Comparison of ENCODE assay signal across 14 mouse cellular contexts in the genomic region with DNA sequence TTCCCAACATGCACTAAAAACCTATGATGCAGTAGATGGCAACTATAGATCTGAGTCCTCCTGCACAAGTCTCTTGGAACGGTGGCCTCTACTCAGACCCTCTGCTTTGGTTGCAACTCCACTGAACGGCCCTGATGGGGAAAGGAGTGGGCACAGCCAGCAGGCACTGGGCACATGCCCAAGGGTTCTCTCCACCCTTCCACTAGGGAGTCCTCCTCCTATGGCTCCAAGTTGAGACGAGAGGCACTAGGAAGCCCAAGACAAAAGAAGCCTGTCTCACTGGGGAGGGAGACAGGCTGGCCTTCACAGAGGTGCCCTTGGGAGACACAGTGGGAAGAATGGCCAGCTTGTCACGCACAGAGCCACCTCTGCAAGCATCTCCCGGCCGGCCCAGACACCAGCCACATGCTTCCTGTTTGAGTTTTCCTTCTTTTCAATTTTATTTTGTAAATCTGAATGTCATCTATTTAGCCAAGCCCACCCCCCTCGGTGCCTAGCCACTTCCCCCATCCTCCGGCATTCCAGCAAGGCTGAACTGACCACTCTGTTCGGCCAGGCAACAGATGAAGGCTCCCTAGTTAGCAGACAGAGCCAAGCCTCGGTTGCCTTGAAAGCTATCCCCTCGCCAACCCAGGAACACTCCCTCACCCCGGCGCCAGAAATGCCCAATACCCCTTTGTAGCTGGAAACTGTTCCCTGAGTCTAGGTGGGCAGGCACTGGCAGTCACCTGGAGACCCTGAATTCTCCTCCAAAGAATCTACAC. TPM values are rescaled to one million over a fixed set of nuclear protein-coding genes. Genes with fewer than 3 reads are reported as not detected.
A peak's percentile ranks its signal among the peaks of the same experiment; 100 is the strongest.
DNase-seq lines count a peak whose midpoint lies in the region; TF ChIP-seq lines count a peak whose summit lies in the region.
"Had no signal": no experiment of that assay in that cellular context is flagged by ENCODE, and none has a peak within 500 bp of the region (broad histone marks: within the 10 kb centered on the region; RNA-seq: fewer than 3 reads in every experiment).

No protein-coding gene starts in this region.

- no peak overlapping the region for H3K4me3 ChIP-seq in heart, embryonic 10.5 days
- no peak overlapping the region for H3K4me3 ChIP-seq in spleen, adult 2 months (ENCODE audit: extremely low read depth, insufficient read depth, insufficient read length)
- H3K4me3 ChIP-seq: erythroblast, embryonic 14.5 days; liver, embryonic 12.5 days had no signal

- TF ChIP-seq POLR2A in spleen, adult 2 months (IDR thresholded peaks at IDR 0.05; ENCODE audit: low read depth, low read length) = no peak

- H3K36me3 ChIP-seq in heart, embryonic 10.5 days = 0 out of 2 replicates have a peak, but pooled peaks cover 2% of the 10 kb centered on the region
- peaks cover 3% of the 10 kb centered on the region; the same call in 1 of the 2 replicates for H3K36me3 ChIP-seq in spleen, adult 2 months (ENCODE audit: control insufficient read depth, insufficient read depth, low read length)
- H3K36me3 ChIP-seq: G1E had no signal

- no peaks in the 10 kb centered on the region for H3K27me3 ChIP-seq in heart, embryonic 10.5 days (ENCODE audit: insufficient read depth, poor library complexity, severe bottlenecking)
- no peaks in the 10 kb centered on the region for H3K27me3 ChIP-seq in spleen, adult 2 months (ENCODE audit: control insufficient read depth, insufficient read depth, low read length)
- H3K27me3 ChIP-seq: liver, embryonic 12.5 days had no signal

- peaks cover 74% of the 10 kb centered on the region for H3K4me1 ChIP-seq in heart, embryonic 10.5 days
- peaks cover 22% of the 10 kb centered on the region for H3K4me1 ChIP-seq in spleen, adult 2 months (ENCODE audit: control insufficient read depth, insufficient read depth, insufficient read length)

- intact Hi-C loops in heart, postnatal 10 days (cut with DNase I) = no loop called here
- intact Hi-C loops in left cerebral cortex, postnatal 4 days (cut with DNase I) = no loop called here

- H3K27ac ChIP-seq in heart, embryonic 10.5 days = peak overlapping the region; percentile 71
- H3K27ac ChIP-seq in spleen, adult 2 months (ENCODE audit: insufficient read depth, low read length) = 0 out of 2 replicates have a peak overlapping the region, but pooled peaks have one; percentile 3

- DNase-seq in heart, embryonic 10.5 days (ENCODE audit: low spot score) = no peak
- DNase-seq in heart, postnatal 10 days = no peak
- DNase-seq in left cerebral cortex, postnatal 4 days = peak; percentile 63
- no peak for DNase-seq in left cerebral cortex, adult 18-20 months (ENCODE audit: low spot score in 2 of 2)
- no peak for DNase-seq in spleen, adult 2 months (ENCODE audit: low read depth in 1 of 2, low spot score in 2 of 2)
- no peak for DNase-seq in spleen, postnatal 14 days (ENCODE audit: low spot score in 2 of 2)
- peak; percentile 19 for DNase-seq in testis, postnatal 14 days (ENCODE audit: low spot score)
- no peak for DNase-seq in layer of hippocampus, adult 9-11 months
- DNase-seq: adrenal gland, adult 2 months; cerebellum, adult 11-12 months; lung, postnatal 10 days had no signal

- TF ChIP-seq CTCF in spleen, adult 2 months (IDR thresholded peaks at IDR 0.05; ENCODE audit: extremely low read depth, insufficient read depth, insufficient read length, insufficient replicate concordance) = no peak

- 62% methylated on average over 13 of the region's 13 CpGs for WGBS in heart, embryonic 10.5 days
- WGBS in spleen, adult 2 months = 72% methylated on average over 13 of the region's 13 CpGs

- H3K9me3 ChIP-seq in heart, embryonic 10.5 days = no peaks in the 10 kb centered on the region
- H3K9me3 ChIP-seq: G1E; liver, embryonic 12.5 days had no signal

RNA-seq across cellular contexts. Expression of gene Sh3pxd2a, which starts 49.9 kb away (rescaled TPM):
- 3.4 and 3.9 TPM in 2 replicates for polyA plus RNA-seq in heart, embryonic 10.5 days (2016; fragmentation: Nextera tagmentation; extraction: Ambion mirVana)
- total RNA-seq in heart, postnatal 10 days (2021) = 10 to 100 TPM; 87.9 to 93.7 TPM
- 10 to 100 TPM; 25.0 to 25.1 TPM for total RNA-seq in left cerebral cortex, postnatal 4 days (2021)
- total RNA-seq in left cerebral cortex, adult 18-20 months (2021) = 10 to 100 TPM; 31.8 to 32.4 TPM
- 12.1 and 13.1 TPM in 2 replicates for polyA plus RNA-seq in spleen, adult 2 months (2012; rRNA removed)
- polyA plus RNA-seq: G1E had no signal

Comparison
In these comparisons a context has a peak if more than half of its experiments do, and no peak if none do; other contexts are left out.
1. DNase-seq: peak in left cerebral cortex, postnatal 4 days (single experiment) and testis, postnatal 14 days (single experiment); none in heart, embryonic 10.5 days (single experiment), heart, postnatal 10 days (0 of 2), left cerebral cortex, adult 18-20 months (0 of 2), spleen, adult 2 months (0 of 2), spleen, postnatal 14 days (0 of 2) and layer of hippocampus, adult 9-11 months (single experiment).